Mouse (Mus musculus) gastrocnemius, adult 2 months (tissue): ENCODE data around the gene Stx5a. TPM values are rescaled to one million over a fixed set of nuclear protein-coding genes. Genes with fewer than 3 reads are reported as not detected.
"Not testable (repeated sequence)": the region's sequence is repeated elsewhere in the genome, so short reads cannot be mapped to it uniquely, and the experiment has no call there.

Experiments
- DNase-seq: peaks from one replicate; pipeline ENCODE4 v3.0.0; 2022
- H3K27ac ChIP-seq: fragments of 200-600 bp; 2 replicates; pipeline ENCODE4 v1.8.1; 2022; ENCODE audit warnings: mild to moderate bottlenecking
- H3K4me3 ChIP-seq: fragments of 200-600 bp; 2 replicates; pipeline ENCODE4 v1.8.1; 2022; ENCODE audit warnings: mild to moderate bottlenecking, moderate library complexity
- CTCF ChIP-seq: fragments of 200-600 bp; IDR thresholded peaks from 2 replicates; pipeline ENCODE4 v1.8.1; 2022; ENCODE audit warnings: antibody characterized with exemption, mild to moderate bottlenecking, moderate library complexity
- intact Hi-C: fragments of 180-260 bp; cut with DNase I; formaldehyde crosslinking; loops from one replicate; pipeline ENCODE4 v1.15.1; 2025
- total RNA-seq, 2 experiments: library from RNA; stranded (reverse); gene quantifications; 2 replicates each; pipeline ENCODE4 v1.2.3; 2021

Stx5a gene
- total RNA-seq, 2 experiments from 2014 or later, result 20.8 to 22.1 TPM

- Histone ChIP-seq H3K4me3 (peak overlapping the region; percentile 98), H3K27ac (peak overlapping the region; percentile 96)
- intact Hi-C loops, result loop anchor here (5.0 to 10.0 kb wide), 2 partner anchors 393 to 426 kb away; partner anchors contain the start of gene Asrgl1
- DNase-seq, result no peak
- no peak for TF ChIP-seq CTCF
Observed at GRCm38 (mm10) chr19:8711506-8711905, 29.7 kb upstream of the Stx5a start.

GRCm38 (mm10) chr19:8711949-8712869, 29.0 kb upstream of the Stx5a start:
- Histone ChIP-seq H3K4me3 (peak overlapping the region; percentile 98), H3K27ac (peak overlapping the region; percentile 96)
- TF ChIP-seq CTCF, result no peak
- no peak for DNase-seq
- intact Hi-C loops, result loop anchor here (5.0 to 10.0 kb wide), 2 partner anchors 393 to 425 kb away; partner anchors contain the start of gene Asrgl1

- TF ChIP-seq CTCF, result no peak
- H3K27ac ChIP-seq, result peak overlapping the region; percentile 96
- H3K4me3 ChIP-seq, result peak overlapping the region; percentile 98
- peak; percentile 66 for DNase-seq
- intact Hi-C loops, result loop anchor here (5.0 to 10.0 kb wide), 2 partner anchors 392 to 424 kb away; partner anchors contain the start of gene Asrgl1
Observed at GRCm38 (mm10) chr19:8712870-8713305, 28.3 kb upstream of the Stx5a start.

GRCm38 (mm10) chr19:8713306-8713996, 27.8 kb upstream of the Stx5a start:
- peak; percentile 95 for DNase-seq
- Histone ChIP-seq H3K27ac (peak overlapping the region; percentile 96), H3K4me3 (peak overlapping the region; percentile 98)
- intact Hi-C loops, result loop anchor here (5.0 to 10.0 kb wide), 2 partner anchors 391 to 424 kb away; partner anchors contain the start of gene Asrgl1
- peak; percentile 88 for TF ChIP-seq CTCF

GRCm38 (mm10) chr19:8713997-8714652, 27.1 kb upstream of the Stx5a start:
- intact Hi-C loops, result loop anchor here (5.0 to 10.0 kb wide), 2 partner anchors 391 to 423 kb away; partner anchors contain the start of gene Asrgl1
- DNase-seq, result no peak
- no peak for TF ChIP-seq CTCF
- peak overlapping the region; percentile 96 for H3K27ac ChIP-seq
- H3K4me3 ChIP-seq, result peak overlapping the region; percentile 98

- no peak for TF ChIP-seq CTCF
- intact Hi-C loops, result loop anchor here (5.0 to 10.0 kb wide), 2 partner anchors 390 to 422 kb away; partner anchors contain the start of gene Asrgl1
- peak overlapping the region; percentile 96 for H3K27ac ChIP-seq
- DNase-seq, result peak; percentile 45
- peak overlapping the region; percentile 98 for H3K4me3 ChIP-seq
Observed at GRCm38 (mm10) chr19:8714653-8715481, 26.3 kb upstream of the Stx5a start.

- Histone ChIP-seq H3K4me3 (no peak overlapping the region), H3K27ac (no peak overlapping the region)
- intact Hi-C loops, result loop anchor here (10.0 kb wide), 1 partner anchor 389 kb away; no protein-coding TSS in a partner anchor
- TF ChIP-seq CTCF, result no peak
- DNase-seq, result no peak
Observed at GRCm38 (mm10) chr19:8715868-8716766, 25.1 kb upstream of the Stx5a start.

GRCm38 (mm10) chr19:8716767-8717475, 24.3 kb upstream of the Stx5a start:
- intact Hi-C loops, result loop anchor here (10.0 kb wide), 1 partner anchor 388 kb away; no protein-coding TSS in a partner anchor
- DNase-seq, result no peak
- Histone ChIP-seq H3K27ac (no peak overlapping the region), H3K4me3 (no peak overlapping the region)
- TF ChIP-seq CTCF, result no peak

GRCm38 (mm10) chr19:8718357-8718756, 22.9 kb upstream of the Stx5a start:
- peak; percentile 91 for TF ChIP-seq CTCF
- H3K27ac ChIP-seq, result no peak overlapping the region
- H3K4me3 ChIP-seq, result no peak overlapping the region
- peak; percentile 55 for DNase-seq
- intact Hi-C loops, result loop anchor here (10.0 kb wide), 1 partner anchor 386 kb away; no protein-coding TSS in a partner anchor

- not testable (repeated sequence) for H3K4me3 ChIP-seq, DNase-seq, H3K27ac ChIP-seq
- intact Hi-C loops, result loop anchor here (10.0 kb wide), 1 partner anchor 386 kb away; no protein-coding TSS in a partner anchor
Observed at GRCm38 (mm10) chr19:8719037-8719436, 22.2 kb upstream of the Stx5a start.
